Mouse (Mus musculus) heart, adult 11 months (tissue): ENCODE measurements around the gene Usp7.
A peak's percentile ranks its signal among the peaks of the same experiment; 100 is the strongest.

ENCODE experiments used
- DNase-seq: peaks from one replicate; pipeline ENCODE4 v3.0.0; 2022

The Usp7 gene

GRCm38 (mm10) chr16:8715513-8716080 is 76.5 kb downstream of the Usp7 start:
- DNase-seq: peak; percentile 96

- no peak for DNase-seq
Measured at GRCm38 (mm10) chr16:8714851-8715250, 77.3 kb downstream of the Usp7 start.

GRCm38 (mm10) chr16:8711998-8712397 is 80.1 kb downstream of the Usp7 start:
- no peak for DNase-seq

GRCm38 (mm10) chr16:8700586-8700985 is 91.5 kb downstream of the Usp7 start:
- no peak for DNase-seq

- DNase-seq: no peak
Measured at GRCm38 (mm10) chr16:8699556-8699955, 92.6 kb downstream of the Usp7 start.

GRCm38 (mm10) chr16:8691206-8691605 is 100.9 kb downstream of the Usp7 start:
- no peak for DNase-seq

- no peak for DNase-seq
Measured at GRCm38 (mm10) chr16:8689979-8690656, 102.0 kb downstream of the Usp7 start.

- DNase-seq: no peak
Measured at GRCm38 (mm10) chr16:8687559-8688112, 104.5 kb downstream of the Usp7 start.

GRCm38 (mm10) chr16:8686871-8687535 is 105.1 kb downstream of the Usp7 start:
- DNase-seq: peak; percentile 93

- DNase-seq: peak; percentile 95
Measured at GRCm38 (mm10) chr16:8686121-8686870, 105.8 kb downstream of the Usp7 start.

GRCm38 (mm10) chr16:8685087-8685486 is 107.0 kb downstream of the Usp7 start:
- peak; percentile 84 for DNase-seq

- no peak for DNase-seq
Measured at GRCm38 (mm10) chr16:8680470-8680869, 111.6 kb downstream of the Usp7 start, which contains the start of gene Gm5767. Gene Gm5767 (plus strand): TSS chr16:8680770.

- DNase-seq: no peak
Measured at GRCm38 (mm10) chr16:8679780-8680179, 112.3 kb downstream of the Usp7 start.

- DNase-seq: no peak
Measured at GRCm38 (mm10) chr16:8678676-8679075, 113.4 kb downstream of the Usp7 start.

GRCm38 (mm10) chr16:8678035-8678434 is 114.1 kb downstream of the Usp7 start:
- DNase-seq: no peak

- DNase-seq: no peak
Measured at GRCm38 (mm10) chr16:8676800-8677199, 115.3 kb downstream of the Usp7 start.

GRCm38 (mm10) chr16:8676228-8676627 is 115.9 kb downstream of the Usp7 start:
- DNase-seq: no peak

- no peak for DNase-seq
Measured at GRCm38 (mm10) chr16:8675559-8675958, 116.5 kb downstream of the Usp7 start.

- peak; percentile 94 for DNase-seq
Measured at GRCm38 (mm10) chr16:8674165-8674564, 117.9 kb downstream of the Usp7 start.

GRCm38 (mm10) chr16:8673343-8673742 is 118.8 kb downstream of the Usp7 start:
- no peak for DNase-seq

- no peak for DNase-seq
Measured at GRCm38 (mm10) chr16:8672811-8673210, 119.3 kb downstream of the Usp7 start.

GRCm38 (mm10) chr16:8672350-8672687 is 119.8 kb downstream of the Usp7 start:
- DNase-seq: no peak
